Mouse (Mus musculus) left cerebral cortex, adult 18-20 months (tissue): ENCODE results near the gene Crcp. TPM values are rescaled to one million over a fixed set of nuclear protein-coding genes. Genes with fewer than 3 reads are reported as not detected.
"Not testable (repeated sequence)": the region's sequence is repeated elsewhere in the genome, so short reads cannot be mapped to it uniquely, and the experiment has no call there.

ENCODE experiments used
- DNase-seq, 2 experiments: peaks; one replicate each; pipeline ENCODE4 v3.0.0; 2021 to 2022; ENCODE audit warnings: low spot score in 2 of 2, mixed read lengths in 1 of 2
- total RNA-seq, 2 experiments: library from RNA; stranded (reverse); gene quantifications; 2 replicates each; pipeline ENCODE4 v1.2.3; 2021

Gene Crcp
- total RNA-seq, 2 experiments from 2014 or later = 30.4 to 32.7 TPM

DNA sequence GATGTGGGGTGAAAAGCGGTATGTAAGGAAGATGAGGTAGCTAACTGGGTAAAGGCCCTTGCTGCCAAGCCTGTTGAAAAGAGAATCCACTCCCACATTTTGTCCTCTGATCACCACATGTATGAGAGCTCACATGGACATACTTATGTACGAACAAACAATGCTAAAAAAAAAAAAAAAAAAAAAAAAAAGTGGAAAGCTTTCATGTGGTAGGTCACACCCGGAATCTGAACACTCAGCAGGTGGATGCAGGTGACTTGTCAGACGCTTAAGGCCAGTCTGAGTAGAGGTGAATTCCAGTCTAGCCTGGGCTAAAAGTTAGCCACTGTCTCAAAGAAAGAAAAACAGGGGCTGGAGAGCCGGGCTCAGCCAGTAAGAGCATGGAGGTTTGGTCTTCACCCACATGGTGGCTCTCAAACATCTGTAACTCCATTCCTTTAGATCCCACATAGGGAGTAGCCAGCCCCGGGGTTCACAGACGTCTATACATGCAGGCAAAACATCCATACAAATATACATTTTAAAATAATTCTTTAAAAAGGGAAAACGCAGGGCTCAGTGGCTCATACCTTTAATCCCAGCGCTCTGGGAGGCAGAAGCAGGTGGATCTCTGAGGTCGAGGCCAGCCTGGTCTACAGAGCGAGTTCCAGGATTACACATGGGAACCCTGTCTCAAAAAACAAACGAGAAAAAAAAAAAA, 5.9 kb upstream of the Crcp start:
- no peak for DNase-seq

DNA sequence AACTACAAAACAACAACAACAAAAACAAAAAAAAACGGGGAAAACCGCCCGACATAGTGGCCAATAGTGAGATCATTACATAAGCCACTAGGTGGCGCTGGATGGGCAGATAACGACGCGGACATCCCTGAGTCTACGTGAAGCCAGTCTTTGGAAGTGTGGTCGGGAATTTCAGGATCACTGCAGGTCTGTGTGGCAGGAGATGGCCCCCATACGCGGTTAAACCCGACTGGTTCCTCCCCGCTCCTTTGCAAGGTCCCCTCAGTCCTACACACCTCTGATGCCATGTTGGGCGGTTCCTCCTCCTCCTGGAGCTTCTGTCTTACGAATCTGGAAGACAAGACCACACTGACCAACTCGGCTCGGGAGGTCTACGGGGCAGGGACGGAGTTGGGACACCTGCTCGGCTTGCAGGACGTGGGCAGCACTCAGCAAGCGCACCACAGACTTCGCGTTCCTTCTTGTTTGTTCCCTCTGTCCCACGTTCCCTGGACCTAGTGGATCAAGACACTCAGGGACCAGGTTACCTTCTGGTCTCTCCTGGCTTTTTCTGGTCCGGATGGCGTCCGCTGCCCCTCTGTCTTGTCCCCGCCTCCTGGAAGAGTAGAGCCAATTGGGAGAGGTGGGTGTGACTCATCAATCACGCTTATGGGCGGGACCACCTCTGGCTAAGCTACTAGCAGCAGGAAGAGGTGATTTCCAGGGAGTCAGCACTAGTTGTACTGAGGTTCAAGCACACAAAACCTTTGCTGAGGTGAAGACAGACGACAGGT, 5.1 kb upstream of the Crcp start:
- peak; percentile 70 to 71 for DNase-seq

DNA sequence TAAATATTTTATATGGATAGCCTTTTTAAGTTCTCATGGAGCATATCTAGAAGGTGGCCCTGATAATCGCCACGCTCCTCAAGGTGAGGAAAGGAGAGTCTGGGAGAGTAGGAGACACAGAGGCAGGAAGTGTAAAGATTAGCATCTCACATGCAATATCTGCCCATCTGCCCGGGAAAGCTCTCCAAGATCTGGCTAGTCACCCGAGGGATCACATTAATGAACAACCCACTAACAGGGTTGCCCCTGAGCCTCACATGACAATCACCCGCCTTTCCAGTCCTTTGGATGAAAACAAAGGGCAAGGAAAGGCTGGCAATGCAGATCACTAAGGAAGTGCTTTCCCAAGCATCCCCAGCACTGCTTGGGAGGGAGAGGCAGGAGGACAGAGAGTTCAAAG, 2.0 kb upstream of the Crcp start:
- DNase-seq = no peak

DNA sequence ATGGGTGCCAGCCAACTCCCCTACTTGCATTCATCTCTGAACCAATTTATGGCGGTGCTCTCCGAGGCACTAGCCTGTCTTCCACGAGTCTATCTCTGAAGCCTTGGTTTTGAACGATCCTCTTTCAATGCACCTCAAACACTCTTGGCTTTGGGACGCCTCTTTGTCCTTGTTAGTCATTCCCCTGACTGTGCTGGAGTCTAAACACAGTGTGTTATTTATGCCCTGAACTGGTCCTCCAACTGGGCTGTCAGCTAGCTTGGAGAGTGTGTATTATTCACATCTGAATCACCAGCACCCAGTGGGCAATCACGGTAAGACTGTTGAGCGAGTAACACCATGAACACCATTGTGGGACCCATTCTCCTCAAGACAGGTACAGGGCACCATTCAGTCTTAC, 1.4 kb upstream of the Crcp start:
- DNase-seq = no peak

DNA sequence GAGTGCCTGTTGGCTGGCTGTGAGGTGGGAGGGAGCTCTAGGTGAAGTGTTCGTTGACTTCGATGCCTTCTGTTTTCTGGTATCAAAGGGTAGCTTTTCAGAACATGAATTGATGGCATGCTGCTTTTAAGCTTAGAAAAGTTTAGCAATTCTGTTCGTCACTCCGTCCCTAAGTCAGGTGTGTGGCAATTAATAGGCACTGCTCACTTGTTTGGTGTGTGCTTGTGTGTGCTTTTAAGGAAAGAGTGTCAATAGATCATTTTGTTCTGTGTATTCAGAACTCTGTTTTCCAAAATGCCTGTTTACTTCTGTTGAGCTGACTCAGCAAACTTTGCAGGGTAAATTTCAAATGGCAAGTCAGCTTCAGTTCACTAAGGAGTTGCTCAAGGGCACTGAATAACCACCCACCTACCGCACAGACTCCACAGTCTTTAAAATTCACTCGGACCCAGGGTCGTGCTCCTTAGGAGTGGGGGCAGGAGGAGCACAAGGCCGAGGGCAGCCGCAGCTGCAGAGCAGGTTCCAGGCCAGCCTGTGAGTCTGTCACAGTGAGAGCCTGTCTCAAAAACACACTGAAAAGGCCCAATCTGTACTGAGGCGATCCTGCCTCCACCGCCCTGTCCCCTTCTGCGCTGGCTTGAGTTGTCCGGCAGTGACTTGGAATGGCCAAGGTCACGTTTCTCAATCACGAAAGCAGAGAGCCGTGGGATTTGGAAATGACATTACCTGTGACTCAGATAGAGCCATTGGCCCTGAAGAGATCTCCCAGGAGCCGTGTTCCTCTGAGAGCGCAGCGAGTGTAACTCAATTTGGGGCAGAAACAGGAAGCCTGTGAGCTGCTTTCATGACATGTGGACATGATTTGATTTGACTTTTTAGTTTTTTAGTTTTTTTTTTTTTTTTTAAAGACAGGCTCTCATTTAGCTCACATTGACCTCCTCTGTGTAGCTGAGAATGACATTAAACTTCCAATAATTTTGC, 2.6 kb downstream of the Crcp start:
- DNase-seq = no peak

DNA sequence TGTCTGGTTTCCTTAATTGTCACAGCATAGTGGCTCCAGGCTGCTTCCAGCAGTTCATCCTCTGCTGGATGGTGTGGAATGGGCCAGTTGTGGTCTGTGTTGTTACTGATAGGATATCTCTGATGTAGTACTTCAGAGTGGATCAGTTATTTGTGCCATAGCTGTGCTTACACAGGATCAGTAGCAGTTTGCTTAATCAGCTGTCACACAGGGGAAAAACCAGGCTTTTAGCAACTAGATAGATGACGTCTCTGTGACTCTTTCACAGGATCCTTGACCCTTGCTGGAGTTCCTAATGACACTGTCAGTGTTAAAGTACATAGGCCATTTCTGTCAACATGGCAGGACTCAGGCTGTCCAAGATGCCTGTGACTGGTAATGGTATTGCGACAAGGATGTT, 4.8 kb downstream of the Crcp start:
- no peak for DNase-seq

DNA sequence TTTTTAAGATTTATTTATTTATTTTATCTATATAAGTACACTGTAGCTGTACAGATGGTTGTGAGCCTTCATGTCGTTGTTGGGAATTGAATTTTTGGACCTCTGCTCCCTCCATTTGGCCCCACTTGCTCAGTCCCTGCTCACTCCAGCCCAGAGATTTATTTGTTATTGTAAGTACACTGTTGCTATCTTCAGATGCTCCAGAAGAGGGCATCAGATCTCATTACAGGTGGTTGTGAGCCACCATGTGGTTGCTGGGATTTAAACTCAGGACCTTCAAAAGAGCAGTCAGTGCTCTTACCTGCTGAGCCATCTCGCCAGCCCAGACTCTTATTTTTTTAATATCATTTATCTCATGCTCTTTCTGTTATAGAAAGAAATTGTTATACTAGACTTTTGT, 7.2 kb downstream of the Crcp start:
- not testable (repeated sequence) for DNase-seq

DNA sequence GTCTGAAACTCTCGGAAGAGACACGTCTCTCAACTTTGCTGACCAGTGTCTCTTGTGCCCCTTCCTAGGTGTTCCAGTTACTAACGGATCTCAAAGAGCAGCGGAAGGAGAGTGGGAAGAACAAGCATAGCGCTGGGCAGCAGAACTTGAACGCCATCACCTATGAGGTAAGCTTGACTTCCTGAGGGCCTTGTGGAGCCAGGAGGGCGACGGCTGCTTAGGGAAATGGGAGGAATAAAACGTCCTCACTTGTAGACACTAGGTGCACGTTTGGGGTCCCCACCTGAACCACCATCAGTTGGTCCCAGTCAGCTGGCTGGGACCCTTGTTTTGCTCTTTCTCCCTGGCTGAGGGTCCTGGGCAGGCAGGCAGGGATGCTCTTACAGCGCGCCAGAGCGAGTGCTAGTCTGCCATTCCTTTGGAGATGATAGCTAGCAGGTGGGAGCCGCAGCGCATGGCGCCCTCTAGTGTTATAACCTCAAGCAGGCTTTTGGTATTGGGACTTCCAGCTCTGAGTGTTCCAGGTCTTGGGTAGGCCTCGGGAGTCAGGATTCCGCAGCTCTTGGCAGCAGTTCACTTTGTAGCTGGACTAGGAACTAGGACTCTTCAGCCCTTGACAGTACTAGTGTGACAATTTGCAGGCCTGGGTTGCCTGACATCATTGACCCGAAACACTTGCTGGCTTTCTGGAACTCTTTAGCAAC, 8.8 kb downstream of the Crcp start:
- DNase-seq = peak; percentile 36 to 55

DNA sequence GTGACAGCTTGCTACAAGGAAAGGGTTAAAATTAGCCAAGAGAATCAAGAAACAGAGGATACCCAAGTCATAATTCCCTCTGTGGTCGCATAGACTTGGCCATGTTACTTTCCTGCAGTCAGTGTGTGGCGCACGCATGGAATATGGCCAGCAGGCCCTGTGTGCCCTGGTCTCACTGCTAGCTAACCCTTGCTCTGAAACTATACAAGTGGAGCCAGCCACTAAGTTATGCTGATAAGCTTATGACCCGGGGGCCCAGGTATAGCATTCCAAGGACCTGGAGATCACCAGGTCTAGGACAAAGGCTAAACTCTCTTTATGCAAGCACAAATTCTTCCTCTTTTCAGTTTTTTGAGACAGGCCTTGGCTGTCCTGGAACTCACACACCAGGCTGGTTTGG, 11.7 kb downstream of the Crcp start:
- DNase-seq = no peak

DNA sequence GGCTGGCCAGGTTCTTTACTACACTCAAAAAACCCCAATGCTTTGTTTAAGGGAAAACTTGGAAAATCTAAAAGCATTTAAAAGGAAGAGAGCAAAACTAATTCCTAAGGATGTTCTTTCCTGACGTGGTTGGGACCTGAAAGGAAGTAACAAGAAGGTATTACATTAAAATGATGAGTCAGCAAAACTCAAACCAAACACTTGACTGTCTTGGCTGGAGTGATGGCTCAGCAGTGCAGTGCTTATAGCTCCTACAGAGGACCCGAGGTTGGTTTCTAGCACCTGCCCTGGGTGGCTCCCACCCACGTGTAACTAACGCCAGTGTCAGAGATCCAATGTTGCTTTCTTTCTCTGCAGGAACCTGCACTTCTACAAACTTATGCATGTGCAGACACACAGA, 12.2 kb downstream of the Crcp start:
- DNase-seq = no peak

DNA sequence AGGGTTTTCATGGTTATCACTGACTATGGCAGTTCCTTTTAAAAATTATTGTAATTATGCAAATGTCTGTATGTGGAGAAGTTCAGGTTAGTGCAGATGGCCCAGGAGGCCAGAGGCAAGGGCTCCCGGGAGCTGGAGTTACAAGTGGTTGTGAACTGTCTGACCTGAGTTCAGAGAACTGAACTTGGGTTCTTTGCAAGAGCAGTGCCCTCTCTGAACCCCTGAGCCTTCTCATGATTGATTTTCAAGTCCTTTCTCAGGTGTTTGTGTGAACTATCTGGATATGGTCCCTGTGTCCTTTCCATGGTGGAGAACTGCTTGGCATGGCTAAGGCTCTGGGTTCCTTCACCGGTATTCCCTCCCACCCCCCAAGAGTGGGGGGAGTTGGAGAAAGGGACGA, 14.7 kb downstream of the Crcp start:
- no peak for DNase-seq

DNA sequence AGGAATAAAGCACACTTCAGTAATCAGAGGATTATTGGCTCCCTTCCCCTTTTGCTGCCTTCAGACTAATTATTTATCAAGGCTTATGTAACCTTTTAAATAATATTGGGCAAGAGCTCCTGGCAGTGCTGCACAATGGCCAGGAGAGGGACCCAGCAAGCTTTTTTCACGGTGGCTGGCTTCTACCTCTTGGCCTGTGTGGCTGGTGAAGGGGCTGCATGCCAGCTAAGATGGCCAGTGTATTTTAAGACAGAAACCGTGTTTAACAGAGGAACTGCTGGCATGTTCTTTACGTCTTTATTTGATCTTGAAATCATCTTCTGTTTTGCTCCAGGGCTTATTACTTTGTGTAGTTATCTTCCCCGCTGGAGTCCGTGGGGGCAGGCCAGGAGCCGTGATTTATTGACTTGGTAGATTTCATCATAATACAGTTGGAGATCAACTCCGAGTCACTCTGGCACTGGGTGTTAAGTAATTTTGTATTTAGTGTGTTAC, 15.2 kb downstream of the Crcp start:
- peak; percentile 22 to 31 for DNase-seq

DNA sequence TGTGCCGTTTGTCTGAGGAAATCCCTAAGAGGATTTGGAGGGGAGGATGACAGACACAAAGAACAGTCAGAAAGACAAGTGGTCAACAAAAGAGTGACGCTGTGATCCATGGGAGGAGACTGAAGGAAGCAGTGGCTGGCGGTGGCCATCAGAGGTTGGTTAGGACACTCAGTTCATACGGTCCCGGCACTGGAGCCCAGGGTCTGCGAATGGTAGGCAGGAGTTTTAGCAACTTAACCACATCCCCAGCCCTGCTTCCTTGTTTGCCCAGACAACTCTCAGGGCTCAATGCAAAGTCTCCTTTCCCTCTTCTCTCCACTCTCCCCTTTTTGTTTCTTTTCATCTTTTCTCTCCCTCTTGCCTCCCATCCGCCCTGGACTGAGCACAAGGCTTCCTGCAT, 17.0 kb downstream of the Crcp start:
- no peak for DNase-seq

DNA sequence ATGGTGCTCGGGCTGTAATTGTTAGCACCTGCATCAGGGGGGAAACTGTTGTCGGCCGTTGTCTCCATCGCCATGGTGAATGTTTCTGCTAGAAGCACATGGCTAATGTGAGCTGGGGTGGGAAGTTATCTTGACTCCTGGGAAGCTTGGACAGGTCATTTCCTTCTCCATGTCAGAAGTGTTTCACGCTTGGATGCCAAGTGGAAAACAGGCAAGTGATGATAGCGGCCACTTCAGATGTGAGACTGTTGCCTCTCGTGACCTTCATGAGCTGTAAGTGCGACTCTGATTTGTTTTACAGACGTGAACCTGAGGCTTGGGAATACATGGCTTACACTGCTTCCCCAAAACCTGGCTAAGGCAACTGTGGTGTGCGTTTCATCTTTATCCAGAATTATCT, 17.5 kb downstream of the Crcp start:
- no peak for DNase-seq

DNA sequence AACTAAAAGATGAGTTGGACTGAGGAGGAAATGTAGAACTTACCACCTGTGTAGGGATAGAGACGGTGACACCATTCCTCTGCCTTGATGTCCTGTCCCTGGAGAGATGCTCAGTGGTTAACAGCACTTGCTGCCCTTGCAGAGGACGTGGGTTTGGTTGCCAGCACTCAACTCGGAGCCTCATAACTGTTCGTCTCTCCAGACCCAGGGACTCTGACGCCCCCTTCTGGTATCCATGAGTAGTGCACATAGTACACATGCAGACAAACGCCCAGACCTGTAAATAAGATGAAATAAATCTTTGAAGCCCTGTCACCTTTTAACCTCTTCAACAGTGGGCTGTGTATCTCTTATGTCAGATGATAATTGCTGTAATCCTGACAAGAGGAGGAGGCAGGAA, 17.9 kb downstream of the Crcp start:
- DNase-seq = no peak

DNA sequence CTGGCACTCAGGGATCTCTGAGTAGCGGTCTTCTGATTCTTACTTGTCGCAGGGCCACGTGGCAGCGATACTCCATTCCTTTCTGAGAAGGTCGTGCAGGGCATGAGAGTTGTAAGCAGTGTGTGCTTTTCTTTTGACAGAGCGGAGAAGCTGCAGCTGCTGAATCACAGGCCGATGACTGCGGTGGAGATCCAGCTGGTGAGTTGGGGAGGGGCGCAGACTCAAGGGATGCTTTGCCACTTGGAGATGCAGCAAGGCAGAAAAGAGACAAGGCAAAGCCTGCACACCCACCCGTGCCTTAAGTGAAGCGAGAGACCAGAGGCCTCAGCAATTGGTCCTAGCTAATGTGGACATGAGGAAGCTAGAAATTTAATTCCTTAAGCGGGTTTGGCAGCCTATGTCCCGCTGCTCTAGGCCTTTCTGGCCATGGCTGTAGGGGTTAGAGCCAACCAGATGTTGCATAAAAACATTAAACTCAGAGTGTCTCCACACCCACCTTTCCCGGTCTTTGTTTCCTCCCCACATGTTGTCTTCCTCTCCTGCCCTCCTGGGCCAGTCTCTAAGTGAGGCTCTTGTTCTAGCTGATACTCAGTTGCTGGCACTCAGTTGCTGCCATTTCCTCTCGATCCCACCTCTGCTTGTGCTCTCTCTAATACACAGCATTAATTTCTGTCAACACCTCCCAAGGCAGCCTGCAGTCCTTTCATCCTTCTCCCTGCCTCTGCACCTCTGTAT, 19.9 kb downstream of the Crcp start:
- no peak for DNase-seq

DNA sequence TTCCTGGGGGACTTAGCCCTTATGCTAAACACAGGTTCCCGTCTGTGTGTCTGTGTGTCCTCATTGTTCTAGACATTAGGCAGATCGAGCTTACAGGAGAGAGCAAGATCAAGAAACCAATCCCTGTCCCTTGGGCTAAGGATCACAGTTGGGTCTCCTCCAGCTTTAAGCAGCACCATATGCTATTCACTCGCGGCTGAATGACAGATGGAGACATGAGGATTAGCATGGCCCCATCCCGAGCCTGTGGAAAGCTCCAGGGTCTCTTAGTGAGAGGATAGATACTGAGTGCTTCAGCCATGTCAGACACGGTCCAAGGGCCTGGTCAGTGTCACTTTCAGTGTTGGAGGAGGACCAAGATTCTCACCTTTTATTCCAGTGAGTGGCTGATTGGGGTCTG, 21.3 kb downstream of the Crcp start:
- DNase-seq = no peak

DNA sequence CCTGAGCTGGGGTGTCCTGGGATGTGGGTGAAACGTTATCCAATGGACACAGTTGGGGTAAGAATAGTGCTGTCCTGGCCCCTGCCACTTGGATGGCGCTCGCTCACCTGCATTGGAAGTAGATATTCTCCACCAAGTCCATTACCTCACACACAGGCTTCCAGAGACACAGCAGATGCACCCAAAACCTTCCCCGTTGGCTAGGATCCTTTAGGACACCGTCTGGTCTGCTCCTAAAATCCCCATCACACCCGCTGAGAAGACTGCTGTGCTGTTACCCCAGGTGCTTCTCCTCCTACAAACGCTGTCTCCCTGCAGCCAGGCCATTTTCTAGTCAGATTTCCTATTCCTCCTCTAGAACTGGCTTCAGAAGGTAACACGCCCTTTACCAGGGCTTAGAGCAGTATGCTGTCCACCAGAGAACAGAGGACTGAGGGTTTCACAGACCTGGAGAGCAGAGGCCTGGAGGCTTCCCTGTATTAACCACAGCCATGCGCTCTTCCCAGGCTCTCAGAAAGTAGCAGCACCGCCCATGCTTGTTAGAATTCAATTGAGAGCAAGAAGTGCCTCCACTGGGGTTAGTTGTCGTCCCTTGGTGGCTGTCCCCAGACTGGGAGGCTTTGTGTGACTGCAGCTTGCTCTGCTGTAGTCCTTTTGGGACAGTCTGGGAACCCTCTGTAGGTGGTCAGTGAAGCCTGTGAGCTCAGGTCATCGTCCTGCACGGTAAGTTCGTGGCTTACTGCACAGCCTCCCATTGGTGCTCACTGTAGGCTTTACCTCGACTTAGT, 22.2 kb downstream of the Crcp start:
- DNase-seq = no peak

DNA sequence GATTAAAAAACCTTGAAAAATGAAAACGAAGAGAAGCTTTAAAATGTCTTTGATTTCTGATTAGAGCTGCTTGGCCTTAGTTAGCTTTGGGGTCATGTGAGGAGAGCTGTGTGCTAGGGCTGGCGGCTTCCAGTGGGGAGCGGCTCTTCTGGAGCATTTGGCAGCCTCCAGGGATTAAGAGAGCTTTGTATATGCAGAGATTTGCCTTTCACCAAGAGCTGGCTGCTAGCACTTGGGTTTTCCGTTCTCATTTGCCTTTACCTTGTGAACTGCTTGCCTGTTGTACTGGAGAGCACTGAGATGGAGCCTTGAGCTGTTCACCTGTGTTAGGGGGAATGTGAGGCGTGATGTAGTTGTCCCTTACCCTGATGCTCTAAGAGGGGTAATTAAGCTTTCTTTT, 23.4 kb downstream of the Crcp start:
- no peak for DNase-seq
